Mouse (Mus musculus): ENCODE data around the gene Usp54. TPM values are rescaled to one million over a fixed set of nuclear protein-coding genes. Genes with fewer than 3 reads are reported as not detected.

The Usp54 gene
- polyA plus RNA-seq, 1 experiment from 2014 or later: 6.1 TPM

DNA sequence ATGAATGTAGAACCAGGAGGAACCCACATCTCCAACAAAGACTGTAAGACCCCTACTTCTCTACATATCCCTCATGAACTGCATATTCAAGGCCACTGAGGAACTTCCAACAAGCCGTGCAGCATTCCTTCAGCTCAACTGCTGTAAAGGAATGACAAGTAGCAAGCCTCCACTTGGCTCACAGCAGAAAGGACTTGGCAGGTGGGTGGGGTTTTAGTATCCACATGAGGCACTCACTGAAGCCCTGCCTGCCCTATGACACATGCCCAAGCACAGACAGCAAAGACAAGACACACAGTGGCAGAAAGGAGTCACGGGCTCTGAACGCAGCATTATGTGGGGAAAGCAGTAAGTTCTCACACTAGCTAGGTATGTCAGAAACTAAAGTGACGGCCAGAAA lies 30.7 kb downstream of the Usp54 start:
- ATAC-seq (ENCODE audit: insufficient number of reproducible peaks, insufficient read depth, low FRiP score, low read depth): peak; percentile 72
- Histone ChIP-seq H3K27me3 (ENCODE audit: control insufficient read depth, insufficient read depth, low read length) (no peaks in the 10 kb centered on the region), H3K4me3 (ENCODE audit: control insufficient read depth in 1 of 2, insufficient read depth in 1 of 2, low read depth in 1 of 2, low read length in 2 of 2) (no peak overlapping the region; a peak in 1 of 4 replicates), H3K4me1 (ENCODE audit: control insufficient read depth in 2 of 2, insufficient read depth in 2 of 2, low read length in 2 of 2) (peaks cover 4 to 17% of the 10 kb centered on the region in 2 experiments), H3K27ac (replicated peaks in 1 of 2; ENCODE audit: control insufficient read depth in 1 of 2, insufficient read depth in 1 of 2, low read depth in 2 of 2, low read length in 2 of 2) (peak overlapping the region; percentile 73 to 94), H3K36me3 (ENCODE audit: control insufficient read depth, insufficient read depth, low read length) (peaks cover 7% of the 10 kb centered on the region; the same call in 1 of the 2 replicates), H3K9ac (ENCODE audit: low read length) (0 out of 2 replicates have a peak overlapping the region, but pooled peaks have one; percentile 18), H3K4me2 (ENCODE audit: low read length) (peak overlapping the region; percentile 63), H3K9me3 (ENCODE audit: control insufficient read depth, low read length) (no peaks in the 10 kb centered on the region)
- WGBS: 32% methylated on average over 4 of the region's 4 CpGs

DNA sequence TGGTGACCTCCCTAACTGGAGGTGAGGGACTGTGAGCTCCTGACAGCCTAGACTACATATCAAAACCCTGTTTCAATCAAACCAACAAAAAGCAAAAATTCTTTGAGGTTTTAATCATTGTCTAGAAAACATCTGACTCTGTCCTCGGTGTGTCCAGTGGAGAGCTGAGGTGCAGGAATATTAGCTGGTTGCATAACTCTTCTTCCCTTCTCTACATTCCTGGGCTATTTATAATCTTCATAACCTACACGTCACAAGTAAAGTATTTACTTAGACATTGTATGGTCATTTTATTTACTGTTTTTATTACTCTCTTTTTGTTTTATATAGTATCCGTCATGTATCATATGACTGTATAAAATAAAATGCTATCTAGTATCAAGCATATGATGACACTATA lies 31.3 kb downstream of the Usp54 start:
- Histone ChIP-seq H3K27me3 (ENCODE audit: control insufficient read depth, insufficient read depth, low read length) (no peaks in the 10 kb centered on the region), H3K4me2 (ENCODE audit: low read length) (peak overlapping the region; percentile 63), H3K9me3 (ENCODE audit: control insufficient read depth, low read length) (no peaks in the 10 kb centered on the region), H3K36me3 (ENCODE audit: control insufficient read depth, insufficient read depth, low read length) (peaks cover 7% of the 10 kb centered on the region; the same call in 1 of the 2 replicates), H3K4me3 (ENCODE audit: control insufficient read depth in 1 of 2, insufficient read depth in 1 of 2, low read depth in 1 of 2, low read length in 2 of 2) (no peak overlapping the region; a peak in 1 of 4 replicates), H3K27ac (replicated peaks in 1 of 2; ENCODE audit: control insufficient read depth in 1 of 2, insufficient read depth in 1 of 2, low read depth in 2 of 2, low read length in 2 of 2) (peak overlapping the region; percentile 66 to 94), H3K4me1 (ENCODE audit: control insufficient read depth in 2 of 2, insufficient read depth in 2 of 2, low read length in 2 of 2) (peaks cover 4 to 17% of the 10 kb centered on the region in 2 experiments), H3K9ac (ENCODE audit: low read length) (peak overlapping the region; percentile 18; the same call in 1 of the 2 replicates)
- no peak for ATAC-seq (ENCODE audit: insufficient number of reproducible peaks, insufficient read depth, low FRiP score, low read depth)
- 32% methylated on average over 3 of the region's 3 CpGs for WGBS

DNA sequence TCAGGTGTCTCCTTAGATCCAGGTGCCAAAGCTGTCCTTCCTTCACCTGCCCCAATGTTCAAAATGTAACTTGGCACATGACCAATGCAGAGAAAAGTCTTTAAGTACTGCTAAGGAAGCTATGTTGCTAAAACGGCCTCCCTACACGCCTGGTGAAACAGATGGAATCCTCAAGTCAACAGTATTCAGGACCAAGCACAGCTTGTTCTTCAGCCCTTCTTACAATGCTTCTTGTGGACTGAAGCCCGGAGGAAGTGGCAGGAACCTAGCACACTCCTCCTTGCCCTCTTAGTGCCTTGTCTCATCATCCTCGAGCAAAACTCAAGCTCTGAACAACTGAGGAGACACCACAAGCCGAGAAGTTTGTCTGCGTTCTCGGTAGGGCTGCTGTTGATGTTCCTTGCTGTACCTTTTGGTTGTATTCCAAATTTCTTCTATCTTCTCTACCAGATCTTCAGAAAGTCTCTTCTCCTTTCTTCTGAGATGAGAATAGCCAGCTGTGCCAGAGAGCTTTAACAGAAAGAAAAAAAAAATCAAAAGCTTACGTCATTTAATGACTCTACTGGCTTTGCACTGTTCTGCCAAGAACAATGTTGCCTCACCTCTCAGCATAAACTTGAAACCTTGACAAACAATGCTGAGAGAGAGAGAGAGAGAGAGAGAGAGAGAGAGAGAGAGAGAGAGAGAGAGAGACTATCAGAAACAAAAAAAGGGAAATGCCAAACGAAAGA lies 33.3 kb downstream of the Usp54 start:
- H3K27me3 ChIP-seq (ENCODE audit: control insufficient read depth, insufficient read depth, low read length): no peaks in the 10 kb centered on the region
- no peak overlapping the region for H3K4me3 ChIP-seq (ENCODE audit: control insufficient read depth in 1 of 2, insufficient read depth in 1 of 2, low read depth in 1 of 2, low read length in 2 of 2)
- no peak for ATAC-seq (ENCODE audit: insufficient number of reproducible peaks, insufficient read depth, low FRiP score, low read depth)
- H3K4me2 ChIP-seq (ENCODE audit: low read length): no peak overlapping the region
- H3K9me3 ChIP-seq (ENCODE audit: control insufficient read depth, low read length): no peaks in the 10 kb centered on the region
- H3K36me3 ChIP-seq (ENCODE audit: control insufficient read depth, insufficient read depth, low read length): peaks cover 7% of the 10 kb centered on the region; the same call in 1 of the 2 replicates
- 73% methylated on average over 9 of the region's 9 CpGs for WGBS
- peaks cover 4 to 17% of the 10 kb centered on the region in 2 experiments for H3K4me1 ChIP-seq (ENCODE audit: control insufficient read depth in 2 of 2, insufficient read depth in 2 of 2, low read length in 2 of 2)
- H3K27ac ChIP-seq (replicated peaks in 1 of 2; ENCODE audit: control insufficient read depth in 1 of 2, insufficient read depth in 1 of 2, low read depth in 2 of 2, low read length in 2 of 2): peak overlapping the region in 1 of 2 experiments; percentile 56; a peak in 2 of 4 replicates
- peak overlapping the region; percentile 42; the same call in 1 of the 2 replicates for H3K9ac ChIP-seq (ENCODE audit: low read length)

DNA sequence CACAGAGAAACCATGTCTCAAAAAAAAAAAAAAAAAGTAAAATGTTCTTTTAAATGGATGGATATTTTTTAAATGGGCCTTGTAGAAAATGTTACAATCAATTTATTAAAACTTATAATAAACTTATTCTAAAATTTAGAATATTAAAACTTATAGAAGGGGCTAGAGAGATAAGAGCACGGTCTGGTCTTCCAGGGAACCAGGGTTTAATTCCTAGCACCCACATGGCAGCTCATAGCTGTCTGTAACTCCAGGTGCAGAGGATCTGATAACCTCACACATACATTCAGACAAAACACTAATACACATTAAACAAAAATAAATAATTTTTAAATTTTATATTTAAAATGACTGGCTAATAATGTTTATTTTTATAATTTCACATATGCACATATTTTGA lies 39.6 kb downstream of the Usp54 start:
- Histone ChIP-seq H3K36me3 (ENCODE audit: control insufficient read depth, insufficient read depth, low read length) (no peaks in the 10 kb centered on the region; the same call in 1 of the 2 replicates), H3K27ac (replicated peaks in 1 of 2; ENCODE audit: control insufficient read depth in 1 of 2, insufficient read depth in 1 of 2, low read depth in 2 of 2, low read length in 2 of 2) (no peak overlapping the region), H3K9me3 (ENCODE audit: control insufficient read depth, low read length) (no peaks in the 10 kb centered on the region), H3K9ac (ENCODE audit: low read length) (no peak overlapping the region), H3K4me2 (ENCODE audit: low read length) (no peak overlapping the region), H3K4me3 (ENCODE audit: control insufficient read depth in 1 of 2, insufficient read depth in 1 of 2, low read depth in 1 of 2, low read length in 2 of 2) (no peak overlapping the region), H3K27me3 (ENCODE audit: control insufficient read depth, insufficient read depth, low read length) (no peaks in the 10 kb centered on the region), H3K4me1 (ENCODE audit: control insufficient read depth in 2 of 2, insufficient read depth in 2 of 2, low read length in 2 of 2) (peaks cover 0 to 13% of the 10 kb centered on the region in 2 experiments; a peak in 1 of 4 replicates)
- 79% methylated on average over 1 of the region's 1 CpGs for WGBS
- ATAC-seq (ENCODE audit: insufficient number of reproducible peaks, insufficient read depth, low FRiP score, low read depth): no peak

DNA sequence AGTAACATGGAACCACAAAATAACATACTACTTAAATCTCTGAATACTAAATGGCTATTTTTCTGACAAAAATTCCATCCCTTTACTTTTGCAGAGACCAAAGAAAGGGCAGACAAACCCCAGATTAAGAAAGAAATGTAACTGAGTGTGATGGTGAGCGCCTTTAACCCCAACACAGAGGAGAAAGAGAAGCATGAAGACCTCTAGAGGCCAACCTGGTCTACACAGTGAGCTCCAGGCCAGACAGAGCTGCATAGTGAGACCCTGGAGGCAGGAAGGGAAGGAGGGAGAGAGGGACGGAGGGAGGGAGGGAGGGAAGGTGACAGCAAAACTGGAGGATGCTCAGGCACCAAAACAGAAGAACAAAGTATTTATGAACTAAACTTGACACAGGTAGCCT lies 40.7 kb downstream of the Usp54 start:
- Histone ChIP-seq H3K4me1 (ENCODE audit: control insufficient read depth in 2 of 2, insufficient read depth in 2 of 2, low read length in 2 of 2) (peaks cover 0 to 13% of the 10 kb centered on the region in 2 experiments; a peak in 1 of 4 replicates), H3K27ac (replicated peaks in 1 of 2; ENCODE audit: control insufficient read depth in 1 of 2, insufficient read depth in 1 of 2, low read depth in 2 of 2, low read length in 2 of 2) (peak overlapping the region; percentile 27 to 57; a peak in 2 of 4 replicates), H3K4me2 (ENCODE audit: low read length) (no peak overlapping the region), H3K4me3 (ENCODE audit: control insufficient read depth in 1 of 2, insufficient read depth in 1 of 2, low read depth in 1 of 2, low read length in 2 of 2) (no peak overlapping the region), H3K36me3 (ENCODE audit: control insufficient read depth, insufficient read depth, low read length) (no peaks in the 10 kb centered on the region), H3K9ac (ENCODE audit: low read length) (no peak overlapping the region), H3K27me3 (ENCODE audit: control insufficient read depth, insufficient read depth, low read length) (no peaks in the 10 kb centered on the region), H3K9me3 (ENCODE audit: control insufficient read depth, low read length) (no peaks in the 10 kb centered on the region)
- WGBS: 39% methylated on average over 2 of the region's 2 CpGs
- no peak for ATAC-seq (ENCODE audit: insufficient number of reproducible peaks, insufficient read depth, low FRiP score, low read depth)

DNA sequence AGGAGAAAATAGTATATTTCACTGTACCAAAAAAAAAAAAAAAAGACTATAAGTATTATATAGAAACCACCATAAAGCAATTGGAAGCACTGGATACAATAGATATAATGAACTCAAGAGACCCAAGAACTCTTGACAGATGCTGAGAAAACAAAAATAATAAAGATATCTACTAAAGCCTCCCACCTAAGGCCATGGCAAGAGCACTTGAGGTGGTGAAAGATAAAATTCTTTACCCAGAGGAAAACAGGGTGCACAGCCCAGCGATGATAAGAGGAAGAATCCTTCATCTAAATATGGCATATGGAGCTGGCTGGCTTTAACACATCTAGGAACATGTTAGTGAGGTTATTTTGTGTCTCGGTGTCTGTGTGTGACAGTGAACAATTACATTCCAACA lies 41.3 kb downstream of the Usp54 start:
- Histone ChIP-seq H3K27ac (replicated peaks in 1 of 2; ENCODE audit: control insufficient read depth in 1 of 2, insufficient read depth in 1 of 2, low read depth in 2 of 2, low read length in 2 of 2) (peak overlapping the region in 1 of 2 experiments; percentile 56; a peak in 2 of 4 replicates), H3K4me3 (ENCODE audit: control insufficient read depth in 1 of 2, insufficient read depth in 1 of 2, low read depth in 1 of 2, low read length in 2 of 2) (no peak overlapping the region), H3K36me3 (ENCODE audit: control insufficient read depth, insufficient read depth, low read length) (no peaks in the 10 kb centered on the region), H3K4me1 (ENCODE audit: control insufficient read depth in 2 of 2, insufficient read depth in 2 of 2, low read length in 2 of 2) (peaks cover 0 to 17% of the 10 kb centered on the region in 2 experiments; a peak in 1 of 4 replicates), H3K27me3 (ENCODE audit: control insufficient read depth, insufficient read depth, low read length) (no peaks in the 10 kb centered on the region), H3K4me2 (ENCODE audit: low read length) (peak overlapping the region; percentile 23), H3K9ac (ENCODE audit: low read length) (no peak overlapping the region), H3K9me3 (ENCODE audit: control insufficient read depth, low read length) (no peaks in the 10 kb centered on the region)
- WGBS: 8% methylated on average over 2 of the region's 2 CpGs
- no peak for ATAC-seq (ENCODE audit: insufficient number of reproducible peaks, insufficient read depth, low FRiP score, low read depth)

DNA sequence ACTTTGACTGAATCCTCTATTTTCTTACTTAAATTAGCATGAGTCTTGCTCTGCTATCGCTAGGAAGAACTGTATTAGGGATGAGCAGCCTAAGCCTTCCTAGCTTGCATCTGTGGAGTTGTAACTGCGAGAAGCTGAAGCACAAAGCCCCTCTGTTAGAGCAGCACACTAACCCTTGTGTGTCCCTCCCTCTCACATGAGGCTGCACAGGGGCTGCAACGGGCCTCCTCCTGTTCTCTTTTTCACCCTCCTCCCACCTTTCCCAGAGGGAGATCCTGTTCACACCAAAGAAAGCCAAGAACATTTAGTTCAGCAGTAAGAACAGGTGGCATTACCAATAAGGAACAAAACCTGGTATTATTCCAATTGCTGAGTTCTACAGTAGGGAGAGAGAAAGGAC lies 45.1 kb downstream of the Usp54 start:
- ATAC-seq (ENCODE audit: insufficient number of reproducible peaks, insufficient read depth, low FRiP score, low read depth): no peak
- no peaks in the 10 kb centered on the region for H3K9me3 ChIP-seq (ENCODE audit: control insufficient read depth, low read length)
- H3K36me3 ChIP-seq (ENCODE audit: control insufficient read depth, insufficient read depth, low read length): 0 out of 2 replicates have a peak, but pooled peaks cover 2% of the 10 kb centered on the region
- H3K9ac ChIP-seq (ENCODE audit: low read length): no peak overlapping the region
- no peak overlapping the region for H3K4me3 ChIP-seq (ENCODE audit: control insufficient read depth in 1 of 2, insufficient read depth in 1 of 2, low read depth in 1 of 2, low read length in 2 of 2)
- H3K27ac ChIP-seq (replicated peaks in 1 of 2; ENCODE audit: control insufficient read depth in 1 of 2, insufficient read depth in 1 of 2, low read depth in 2 of 2, low read length in 2 of 2): no peak overlapping the region
- no peaks in the 10 kb centered on the region for H3K27me3 ChIP-seq (ENCODE audit: control insufficient read depth, insufficient read depth, low read length)
- peaks cover 0 to 17% of the 10 kb centered on the region in 2 experiments; a peak in 1 of 4 replicates for H3K4me1 ChIP-seq (ENCODE audit: control insufficient read depth in 2 of 2, insufficient read depth in 2 of 2, low read length in 2 of 2)
- H3K4me2 ChIP-seq (ENCODE audit: low read length): no peak overlapping the region
- 52% methylated on average over 3 of the region's 3 CpGs for WGBS
